Mouse (Mus musculus) bone marrow macrophage, adult 2 months (primary cell): Measurements from ENCODE around the gene Usp54. TPM values are rescaled to one million over a fixed set of nuclear protein-coding genes. Genes with fewer than 3 reads are reported as not detected.

Experiments
- H3K27ac ChIP-seq: 2 replicates; pipeline ENCODE4 v1.5.1; 2012; ENCODE audit warnings: low read depth, low read length; ENCODE audit not compliant: insufficient read depth
- H3K4me1 ChIP-seq: 2 replicates; pipeline ENCODE4 v1.6.1; 2012; ENCODE audit warnings: low read length; ENCODE audit not compliant: control insufficient read depth, insufficient read depth
- H3K4me3 ChIP-seq: 2 replicates; pipeline ENCODE4 v1.5.1; 2012; ENCODE audit warnings: mild to moderate bottlenecking, low read length, moderate library complexity; ENCODE audit not compliant: insufficient read depth
- CTCF ChIP-seq: IDR thresholded peaks from 2 replicates; pipeline ENCODE4 v1.5.1; 2012; ENCODE audit warnings: low read depth, mild to moderate bottlenecking, low read length, moderate library complexity
- POLR2A ChIP-seq: IDR thresholded peaks from 2 replicates; pipeline ENCODE4 v1.6.1; 2012; ENCODE audit warnings: mild to moderate bottlenecking, low read depth, low read length, borderline replicate concordance
- polyA plus RNA-seq: library from polyadenylated mRNA; stranded (reverse); fragments of >200 nt; gene quantifications from 2 replicates; pipeline ENCODE4 v1.2.4, GENCODE M21; 2012; ENCODE audit not compliant: missing spikeins, insufficient read depth, insufficient read length

Usp54 gene
- polyA plus RNA-seq, 1 experiment = 3.4 TPM

- Histone ChIP-seq H3K27ac (peak overlapping the region; percentile 92), H3K4me1 (peaks cover 39% of the 10 kb centered on the region), H3K4me3 (no peak overlapping the region)
- no peak for TF ChIP-seq POLR2A
- no peak for TF ChIP-seq CTCF
These were observed 14.9 kb upstream of the Usp54 start for GRCm38 (mm10) chr14:20655731-20656130.

DNA sequence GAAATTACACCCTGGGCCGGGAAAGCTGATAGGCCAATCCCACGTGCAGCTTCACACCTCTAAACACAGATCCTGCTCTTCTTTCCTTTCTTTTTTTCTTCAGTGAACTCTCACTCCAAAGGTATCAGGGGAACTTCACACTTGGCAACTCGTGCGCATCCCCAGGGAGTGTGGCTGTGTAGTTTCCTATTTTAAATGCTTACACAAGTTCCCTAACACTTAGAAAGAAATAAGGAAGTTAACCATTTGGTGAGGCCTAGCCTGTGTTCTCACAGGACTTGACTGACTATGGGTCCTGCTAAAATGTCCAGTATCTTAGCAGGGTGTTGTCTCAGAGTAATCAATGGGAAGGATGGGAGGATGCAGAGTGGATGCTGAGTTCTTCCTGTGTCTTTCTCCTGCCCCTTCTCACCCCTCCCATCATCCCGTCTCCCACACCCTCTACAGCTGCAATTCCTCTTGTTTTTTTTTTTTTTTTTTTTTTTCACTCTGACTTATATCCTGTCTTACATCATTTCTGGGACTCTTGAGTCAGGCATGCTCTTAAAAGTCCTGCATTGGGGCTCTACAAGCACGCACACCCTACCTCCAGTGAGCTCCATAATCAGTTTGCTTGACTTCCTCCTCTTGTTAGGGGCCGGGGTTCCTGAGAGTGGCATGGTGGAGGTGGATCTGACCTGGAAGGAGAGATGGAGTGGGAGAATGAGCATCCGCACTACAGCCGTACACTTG, 14.0 kb upstream of the Usp54 start:
- H3K4me3 ChIP-seq = no peak overlapping the region
- TF ChIP-seq CTCF (no peak), POLR2A (no peak)
- H3K27ac ChIP-seq = peak overlapping the region; percentile 92
- H3K4me1 ChIP-seq = peaks cover 37% of the 10 kb centered on the region

- TF ChIP-seq POLR2A (no peak), CTCF (no peak)
- Histone ChIP-seq H3K4me3 (no peak overlapping the region), H3K4me1 (peaks cover 37% of the 10 kb centered on the region), H3K27ac (no peak overlapping the region)
These were observed 10.9 kb upstream of the Usp54 start for GRCm38 (mm10) chr14:20651722-20652256.

GRCm38 (mm10) chr14:20651000-20651399, 10.1 kb upstream of the Usp54 start:
- TF ChIP-seq CTCF = no peak
- Histone ChIP-seq H3K4me1 (peaks cover 32% of the 10 kb centered on the region), H3K27ac (no peak overlapping the region), H3K4me3 (no peak overlapping the region)

DNA sequence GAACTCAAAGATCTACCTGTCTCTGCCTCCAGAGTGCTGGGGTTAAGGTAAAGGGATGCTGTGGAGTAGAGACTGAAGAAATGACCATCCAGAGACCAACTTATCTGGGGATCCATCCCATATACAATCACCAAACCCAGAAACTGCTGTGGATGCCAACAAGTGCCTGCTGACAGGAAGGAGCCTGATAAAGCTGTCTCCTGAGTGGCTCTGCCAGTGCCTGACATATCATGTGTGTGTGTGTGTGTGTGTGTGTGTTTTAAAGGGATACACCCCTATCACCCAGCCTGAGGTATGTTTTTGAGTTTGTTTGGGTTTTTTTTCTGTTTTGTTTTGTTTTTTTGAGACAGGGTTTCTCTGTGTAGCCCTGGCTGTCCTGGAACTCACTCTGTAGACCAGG, 5.5 kb upstream of the Usp54 start:
- TF ChIP-seq CTCF (no peak), POLR2A (no peak)
- Histone ChIP-seq H3K4me3 (no peak overlapping the region), H3K4me1 (peaks cover 3% of the 10 kb centered on the region), H3K27ac (no peak overlapping the region)

- TF ChIP-seq CTCF = no peak; the same call in 1 of the 2 replicates
- no peak for TF ChIP-seq POLR2A
- no peak overlapping the region for H3K27ac ChIP-seq
- H3K4me1 ChIP-seq = peaks cover 3% of the 10 kb centered on the region
- H3K4me3 ChIP-seq = no peak overlapping the region
These were observed 4.7 kb upstream of the Usp54 start for GRCm38 (mm10) chr14:20645547-20645946.

DNA sequence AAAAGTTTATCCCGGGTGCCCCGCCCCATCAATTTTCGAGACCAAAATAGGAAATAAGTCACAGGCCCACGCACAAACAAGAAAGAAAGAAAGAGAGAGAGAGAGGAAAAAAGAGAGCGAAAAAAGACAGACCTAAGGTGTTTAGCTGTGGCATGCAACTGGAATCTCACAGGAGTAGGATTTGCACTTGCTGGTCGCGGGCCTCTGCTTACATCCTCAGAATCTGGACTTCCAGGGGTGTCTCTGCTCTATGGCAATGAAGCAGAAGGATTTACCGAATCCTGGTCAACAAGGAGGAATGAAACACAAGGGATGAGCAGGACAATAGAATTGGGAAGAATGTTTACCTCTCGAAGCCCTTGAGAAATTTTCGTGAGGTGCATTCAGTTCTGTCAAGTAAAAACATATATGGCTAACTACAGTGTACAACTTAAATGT, 594 bp upstream of the Usp54 start:
- Histone ChIP-seq H3K4me3 (peak overlapping the region; percentile 96), H3K27ac (peak overlapping the region; percentile 86), H3K4me1 (peaks cover 5% of the 10 kb centered on the region)
- TF ChIP-seq CTCF = no peak
- TF ChIP-seq POLR2A = no peak

DNA sequence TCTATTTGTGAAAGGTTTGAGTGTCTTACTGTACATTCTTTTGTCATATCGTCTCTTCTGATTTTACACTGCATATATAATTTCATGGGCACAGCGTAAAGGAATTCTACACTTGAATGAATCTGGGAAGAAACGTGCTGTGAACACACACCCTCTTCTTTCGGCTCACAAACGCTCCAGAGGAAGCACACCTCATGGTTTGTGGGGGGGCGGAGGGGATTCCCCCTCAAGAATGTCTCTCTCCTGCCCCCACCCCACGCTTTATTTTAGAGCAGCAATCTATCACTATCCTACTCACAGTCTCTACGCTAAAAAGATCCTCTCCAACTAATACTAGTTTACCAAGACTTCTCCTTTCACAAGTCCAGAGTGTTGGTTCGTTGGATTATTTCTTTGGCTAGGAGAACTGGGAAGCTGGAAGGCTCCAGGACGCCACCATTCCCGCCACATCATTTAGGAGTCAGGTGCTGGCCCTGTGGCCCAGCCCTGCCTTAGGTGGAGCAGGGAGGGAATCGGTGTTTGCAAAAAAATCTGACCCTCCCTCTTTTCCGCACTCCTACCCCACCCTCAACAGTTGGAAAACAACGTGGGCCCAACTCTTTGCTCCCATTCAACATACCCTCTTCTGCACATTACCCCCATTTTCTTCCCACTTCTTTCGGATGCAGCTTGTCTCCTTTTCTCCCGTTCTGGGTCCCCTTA, 794 bp downstream of the Usp54 start:
- peaks cover 5% of the 10 kb centered on the region for H3K4me1 ChIP-seq
- TF ChIP-seq POLR2A = no peak
- no peak for TF ChIP-seq CTCF
- peak overlapping the region; percentile 96 for H3K4me3 ChIP-seq
- H3K27ac ChIP-seq = no peak overlapping the region

- no peak overlapping the region for H3K27ac ChIP-seq
- H3K4me1 ChIP-seq = peaks cover 5% of the 10 kb centered on the region
- no peak overlapping the region for H3K4me3 ChIP-seq
- TF ChIP-seq CTCF (no peak), POLR2A (no peak)
These were observed 2.2 kb downstream of the Usp54 start for GRCm38 (mm10) chr14:20638702-20639101.
